Mouse (Mus musculus): ENCODE data around the gene Adamtsl3. TPM values are rescaled to one million over a fixed set of nuclear protein-coding genes. Genes with fewer than 3 reads are reported as not detected.

The Adamtsl3 gene
- polyA plus RNA-seq, 1 experiment from 2014 or later: 1.1 TPM

DNA sequence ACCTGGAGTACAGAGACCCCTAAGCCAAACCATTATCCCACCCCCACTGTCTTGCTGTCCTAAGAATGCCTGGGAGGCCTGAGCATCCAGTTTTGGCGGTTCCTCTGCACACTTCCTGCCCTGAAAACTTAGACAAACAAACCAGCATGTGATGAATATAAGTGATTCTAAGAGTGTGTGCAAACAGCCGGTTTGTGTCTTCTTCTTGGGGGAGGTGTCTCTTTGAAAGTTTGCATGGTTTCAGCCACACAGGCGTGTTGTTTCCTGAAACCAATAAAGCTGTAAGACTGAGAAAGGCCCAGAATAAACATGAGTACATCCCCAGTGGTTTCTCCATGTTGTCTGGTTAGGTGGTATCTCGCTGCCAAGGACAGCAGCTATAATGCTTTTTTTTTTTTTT is 30.6 kb downstream of the Adamtsl3 start:
- H3K36me3 ChIP-seq (replicated peaks): no peaks in the 10 kb centered on the region

DNA sequence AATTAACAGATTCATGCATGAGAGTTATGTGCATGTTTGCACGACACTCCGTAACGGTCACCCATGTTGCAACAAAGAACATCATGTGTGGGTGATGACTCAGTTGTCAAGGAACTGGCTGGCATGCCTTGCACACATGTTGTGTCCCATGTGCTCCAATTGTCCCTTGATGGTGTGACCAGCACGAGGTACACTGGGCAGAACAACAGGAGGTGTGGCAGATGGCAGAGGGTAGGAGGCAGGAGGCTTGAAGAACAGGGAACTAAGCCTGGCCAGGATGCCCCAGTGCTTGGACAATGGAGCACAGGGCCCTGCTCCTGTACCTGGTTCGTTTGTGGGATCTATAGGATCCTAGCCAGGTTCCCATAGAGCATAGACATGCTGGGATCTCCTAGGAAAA is 31.0 kb downstream of the Adamtsl3 start:
- ATAC-seq (replicated peaks): no peak
- no peaks in the 10 kb centered on the region for H3K36me3 ChIP-seq (replicated peaks)
- 83% methylated on average over 5 of the region's 5 CpGs for WGBS
- H3K9me3 ChIP-seq: no peaks in the 10 kb centered on the region
- H3K9ac ChIP-seq: no peak overlapping the region
- H3K27ac ChIP-seq: no peak overlapping the region
- H3K27me3 ChIP-seq (replicated peaks): no peaks in the 10 kb centered on the region
- no peak overlapping the region for H3K4me2 ChIP-seq
- no peaks in the 10 kb centered on the region for H3K4me1 ChIP-seq
- H3K4me3 ChIP-seq: no peak overlapping the region

More for the DNA sequence above, 30.6 kb downstream of the Adamtsl3 start:
- no peaks in the 10 kb centered on the region for H3K9me3 ChIP-seq
- no peaks in the 10 kb centered on the region for H3K4me1 ChIP-seq
- no peak overlapping the region for H3K27ac ChIP-seq
- WGBS: 79% methylated on average over 4 of the region's 4 CpGs
- no peak for ATAC-seq (replicated peaks)
- no peak overlapping the region for H3K4me3 ChIP-seq
- H3K9ac ChIP-seq: no peak overlapping the region
- H3K4me2 ChIP-seq: no peak overlapping the region
- no peaks in the 10 kb centered on the region for H3K27me3 ChIP-seq (replicated peaks)

DNA sequence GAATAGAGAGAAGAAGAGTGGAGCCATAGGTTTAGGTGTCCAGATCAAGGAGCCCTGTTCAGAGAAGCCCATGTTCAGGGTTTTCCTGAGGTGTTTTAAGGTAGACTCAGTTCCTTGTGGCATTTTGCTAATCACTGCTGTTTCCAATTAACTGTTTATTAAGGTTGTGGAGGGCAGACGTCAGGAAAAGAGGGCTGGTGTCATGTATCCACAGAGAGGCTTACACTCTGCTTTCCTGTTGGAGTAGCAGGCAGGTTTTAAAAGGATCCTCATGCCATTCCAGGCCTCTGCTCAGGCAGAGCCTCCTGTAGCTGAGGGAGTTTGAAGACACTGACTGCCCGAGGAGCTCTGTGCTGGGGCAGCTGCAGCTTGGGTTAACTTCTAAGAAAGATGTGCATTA is 32.6 kb downstream of the Adamtsl3 start:
- 63% methylated on average over 2 of the region's 2 CpGs for WGBS

DNA sequence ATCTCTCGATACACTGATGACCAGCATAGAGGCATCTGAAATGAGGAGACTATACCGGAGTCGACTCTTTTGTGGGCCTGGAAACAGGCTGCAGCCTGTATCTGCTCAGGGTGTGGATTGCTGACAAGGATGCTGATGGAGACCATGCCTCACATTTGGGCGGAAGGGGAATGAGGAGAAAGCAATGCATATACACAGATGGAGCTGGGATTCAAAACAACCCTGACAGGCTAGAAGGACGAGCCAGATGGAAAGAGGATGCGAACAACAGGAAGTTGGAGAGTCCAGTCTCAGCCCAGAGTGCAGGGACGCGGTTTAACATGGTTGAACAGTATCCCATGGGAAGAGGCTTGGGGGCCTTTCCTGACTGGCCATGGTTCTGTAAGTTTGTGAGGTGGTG is 34.6 kb downstream of the Adamtsl3 start:
- ATAC-seq (replicated peaks): no peak
- 95% methylated on average over 8 of the region's 8 CpGs for WGBS

More for the DNA sequence above, 32.6 kb downstream of the Adamtsl3 start:
- no peak for ATAC-seq (replicated peaks)
- H3K4me3 ChIP-seq: no peak overlapping the region
- H3K36me3 ChIP-seq (replicated peaks): no peaks in the 10 kb centered on the region
- H3K4me1 ChIP-seq: no peaks in the 10 kb centered on the region
- no peak overlapping the region for H3K4me2 ChIP-seq
- no peak overlapping the region for H3K9ac ChIP-seq
- H3K9me3 ChIP-seq: no peaks in the 10 kb centered on the region
- H3K27me3 ChIP-seq (replicated peaks): no peaks in the 10 kb centered on the region
- no peak overlapping the region for H3K27ac ChIP-seq

GRCm38 (mm10) chr7:82371411-82371810 is 35.9 kb downstream of the Adamtsl3 start:
- Histone ChIP-seq H3K9ac (no peak overlapping the region), H3K4me1 (no peaks in the 10 kb centered on the region), H3K9me3 (no peaks in the 10 kb centered on the region), H3K27ac (no peak overlapping the region), H3K36me3 (replicated peaks) (no peaks in the 10 kb centered on the region), H3K4me3 (no peak overlapping the region), H3K27me3 (replicated peaks) (no peaks in the 10 kb centered on the region), H3K4me2 (no peak overlapping the region)
- ATAC-seq (replicated peaks): no peak
- 76% methylated on average over 3 of the region's 3 CpGs for WGBS

More for the DNA sequence above, 34.6 kb downstream of the Adamtsl3 start:
- Histone ChIP-seq H3K4me3 (no peak overlapping the region), H3K27me3 (replicated peaks) (no peaks in the 10 kb centered on the region), H3K27ac (no peak overlapping the region), H3K4me1 (no peaks in the 10 kb centered on the region), H3K9ac (no peak overlapping the region), H3K4me2 (no peak overlapping the region), H3K9me3 (no peaks in the 10 kb centered on the region), H3K36me3 (replicated peaks) (no peaks in the 10 kb centered on the region)

GRCm38 (mm10) chr7:82378311-82378710 is 42.8 kb downstream of the Adamtsl3 start:
- WGBS: 83% methylated on average over 1 of the region's 1 CpGs
- H3K9ac ChIP-seq: no peak overlapping the region
- H3K4me3 ChIP-seq: no peak overlapping the region
- no peaks in the 10 kb centered on the region for H3K36me3 ChIP-seq (replicated peaks)
- H3K9me3 ChIP-seq: no peaks in the 10 kb centered on the region
- H3K4me2 ChIP-seq: no peak overlapping the region
- H3K27ac ChIP-seq: no peak overlapping the region
- no peak for ATAC-seq (replicated peaks)
- H3K27me3 ChIP-seq (replicated peaks): no peaks in the 10 kb centered on the region
- H3K4me1 ChIP-seq: no peaks in the 10 kb centered on the region

- WGBS: 89% methylated on average over 7 of the region's 7 CpGs
Measured at GRCm38 (mm10) chr7:82379765-82380164, 44.3 kb downstream of the Adamtsl3 start.

GRCm38 (mm10) chr7:82382843-82383535 is 47.5 kb downstream of the Adamtsl3 start:
- Histone ChIP-seq H3K9me3 (no peaks in the 10 kb centered on the region), H3K27me3 (replicated peaks) (no peaks in the 10 kb centered on the region), H3K27ac (no peak overlapping the region), H3K4me3 (no peak overlapping the region), H3K9ac (no peak overlapping the region), H3K4me1 (no peaks in the 10 kb centered on the region), H3K4me2 (no peak overlapping the region), H3K36me3 (replicated peaks) (no peaks in the 10 kb centered on the region)
- ATAC-seq (replicated peaks): no peak
- 82% methylated on average over 4 of the region's 4 CpGs for WGBS

More at GRCm38 (mm10) chr7:82379765-82380164, 44.3 kb downstream of the Adamtsl3 start:
- H3K9ac ChIP-seq: no peak overlapping the region
- no peak overlapping the region for H3K27ac ChIP-seq
- H3K36me3 ChIP-seq (replicated peaks): no peaks in the 10 kb centered on the region
- H3K4me3 ChIP-seq: no peak overlapping the region
- no peaks in the 10 kb centered on the region for H3K4me1 ChIP-seq
- no peaks in the 10 kb centered on the region for H3K9me3 ChIP-seq
- no peaks in the 10 kb centered on the region for H3K27me3 ChIP-seq (replicated peaks)
- no peak overlapping the region for H3K4me2 ChIP-seq
- no peak for ATAC-seq (replicated peaks)

DNA sequence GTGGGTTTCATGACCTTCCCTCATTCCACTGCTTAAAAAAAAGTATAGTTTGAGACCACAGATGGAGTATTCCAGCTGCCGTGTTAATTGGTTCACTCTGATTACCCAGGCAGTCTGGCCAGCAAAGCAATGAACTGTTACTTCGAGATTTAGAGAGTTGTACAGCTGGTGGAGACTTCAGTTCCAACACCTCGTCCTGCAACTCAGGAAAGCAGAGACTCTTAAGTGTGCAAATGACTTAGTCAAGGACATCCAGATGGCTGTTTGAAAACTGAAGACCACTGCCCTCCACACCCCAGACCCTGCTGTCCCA is 48.0 kb downstream of the Adamtsl3 start:
- H3K27me3 ChIP-seq (replicated peaks): no peaks in the 10 kb centered on the region
- H3K4me2 ChIP-seq: no peak overlapping the region
- H3K4me1 ChIP-seq: no peaks in the 10 kb centered on the region
- H3K9me3 ChIP-seq: no peaks in the 10 kb centered on the region
- no peaks in the 10 kb centered on the region for H3K36me3 ChIP-seq (replicated peaks)
- no peak overlapping the region for H3K9ac ChIP-seq
- no peak for ATAC-seq (replicated peaks)
- no peak overlapping the region for H3K27ac ChIP-seq
- WGBS: 77% methylated on average over 3 of the region's 3 CpGs
- no peak overlapping the region for H3K4me3 ChIP-seq

DNA sequence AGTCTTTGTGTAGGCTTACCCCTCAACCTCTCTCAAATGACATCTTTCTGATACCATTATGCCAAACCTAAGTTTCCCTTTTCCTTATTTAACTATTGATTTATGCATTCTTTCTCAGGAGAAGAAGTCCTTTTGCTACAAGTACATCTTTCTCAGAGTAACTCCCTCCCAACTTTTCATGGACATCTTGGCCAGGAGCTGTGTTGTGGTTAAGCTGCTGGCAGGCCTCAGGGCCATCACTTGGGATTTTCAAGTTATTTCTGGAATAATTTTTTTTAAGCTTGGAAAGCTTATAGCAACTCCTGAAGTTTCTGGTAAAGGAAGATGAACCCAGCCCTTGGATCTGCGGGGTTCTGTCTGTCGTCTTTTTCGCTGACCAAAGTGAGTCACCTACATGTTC is 51.6 kb downstream of the Adamtsl3 start:
- H3K4me2 ChIP-seq: no peak overlapping the region
- no peaks in the 10 kb centered on the region for H3K36me3 ChIP-seq (replicated peaks)
- H3K9ac ChIP-seq: no peak overlapping the region
- H3K27me3 ChIP-seq (replicated peaks): no peaks in the 10 kb centered on the region
- H3K4me1 ChIP-seq: no peaks in the 10 kb centered on the region
- ATAC-seq (replicated peaks): no peak
- no peak overlapping the region for H3K27ac ChIP-seq
- H3K4me3 ChIP-seq: no peak overlapping the region
- 86% methylated on average over 3 of the region's 3 CpGs for WGBS
- no peaks in the 10 kb centered on the region for H3K9me3 ChIP-seq

GRCm38 (mm10) chr7:82394435-82395186 is 59.1 kb downstream of the Adamtsl3 start:
- Histone ChIP-seq H3K27me3 (replicated peaks) (no peaks in the 10 kb centered on the region), H3K36me3 (replicated peaks) (no peaks in the 10 kb centered on the region), H3K4me2 (no peak overlapping the region), H3K4me1 (peaks cover 10% of the 10 kb centered on the region; the same call in 1 of the 2 replicates), H3K9ac (no peak overlapping the region), H3K27ac (no peak overlapping the region), H3K9me3 (no peaks in the 10 kb centered on the region), H3K4me3 (no peak overlapping the region)
- 0 out of 2 replicates have a peak, but pooled peaks have one; percentile 52 for ATAC-seq (replicated peaks)
- WGBS: 60% methylated on average over 6 of the region's 6 CpGs

- Histone ChIP-seq H3K4me3 (no peak overlapping the region), H3K4me2 (no peak overlapping the region), H3K36me3 (replicated peaks) (no peaks in the 10 kb centered on the region), H3K4me1 (peaks cover 10% of the 10 kb centered on the region; the same call in 1 of the 2 replicates), H3K9ac (no peak overlapping the region), H3K27ac (no peak overlapping the region), H3K27me3 (replicated peaks) (no peaks in the 10 kb centered on the region), H3K9me3 (no peaks in the 10 kb centered on the region)
- WGBS: 75% methylated on average over 12 of the region's 12 CpGs
- ATAC-seq (replicated peaks): 0 out of 2 replicates have a peak, but pooled peaks have one; percentile 27
Measured at GRCm38 (mm10) chr7:82395239-82395638, 59.7 kb downstream of the Adamtsl3 start.

Measured in midbrain, embryonic 15.5 days (tissue).